Mouse (Mus musculus) CD4-positive, CD25-positive, alpha-beta regulatory T cell, adult 4 months (primary cell): Measurements from ENCODE around the gene Ptpn1. TPM values are rescaled to one million over a fixed set of nuclear protein-coding genes. Genes with fewer than 3 reads are reported as not detected.

Source experiments
- ATAC-seq: one replicate; pipeline ENCODE4 v1.8.0; 2017
- polyA plus RNA-seq, 2 experiments: library from polyadenylated mRNA; unstranded; fragments of 100-300 nt; shearing (Covaris generic); gene quantifications; one replicate each; pipeline ENCODE4 v1.2.1; 2017

The Ptpn1 gene
- polyA plus RNA-seq, 2 experiments from 2014 or later: 99.2 to 126 TPM

DNA sequence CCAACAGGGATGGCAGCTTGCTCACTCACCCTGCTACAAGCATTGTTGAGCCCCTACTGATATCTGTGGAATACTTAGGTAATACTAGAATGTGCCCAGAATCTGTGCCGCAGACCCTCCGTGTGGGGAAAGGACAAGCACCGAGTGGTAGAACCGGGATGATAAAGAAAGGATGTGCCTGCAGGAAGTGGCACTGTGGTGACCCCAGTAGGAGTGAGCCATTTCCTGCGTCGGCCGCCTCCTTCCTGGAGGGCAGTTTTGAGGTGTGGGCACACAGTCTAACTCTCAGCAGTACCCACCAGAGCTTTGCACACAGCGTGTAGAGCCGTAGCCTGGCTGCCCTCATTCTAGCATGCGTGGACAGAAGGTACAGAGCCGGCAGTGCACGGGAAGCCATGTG, 43.9 kb downstream of the Ptpn1 start:
- peak; percentile 40 for ATAC-seq

GRCm38 (mm10) chr2:167978271-167978670, 46.4 kb downstream of the Ptpn1 start:
- ATAC-seq: no peak

- ATAC-seq: no peak
Observed at GRCm38 (mm10) chr2:167980391-167980790, 48.5 kb downstream of the Ptpn1 start.

GRCm38 (mm10) chr2:167982646-167983045, 50.8 kb downstream of the Ptpn1 start:
- no peak for ATAC-seq

GRCm38 (mm10) chr2:167984371-167984770, 52.5 kb downstream of the Ptpn1 start:
- ATAC-seq: no peak

DNA sequence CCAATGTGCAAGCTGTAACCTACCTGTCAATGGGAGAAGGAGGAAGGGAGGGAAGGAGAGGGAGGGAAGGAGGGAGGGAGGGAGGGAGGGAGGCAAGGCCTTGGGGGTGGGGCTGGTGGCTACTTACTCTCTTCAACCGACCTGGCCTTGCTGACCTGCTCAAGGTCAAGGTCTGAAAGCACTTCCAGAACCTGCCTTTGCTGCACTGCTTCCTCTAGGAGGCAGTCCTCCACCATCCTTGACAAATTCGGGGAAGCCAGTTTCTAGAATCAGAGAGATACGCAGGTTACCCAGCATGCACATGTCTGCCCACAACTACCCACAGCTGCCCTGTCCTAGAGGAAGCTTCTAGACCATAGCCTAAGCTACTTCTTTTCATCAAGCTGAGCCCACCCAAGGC, 53.1 kb downstream of the Ptpn1 start:
- ATAC-seq: no peak

- ATAC-seq: peak; percentile 68
Observed at GRCm38 (mm10) chr2:167986762-167987161, 54.9 kb downstream of the Ptpn1 start.

DNA sequence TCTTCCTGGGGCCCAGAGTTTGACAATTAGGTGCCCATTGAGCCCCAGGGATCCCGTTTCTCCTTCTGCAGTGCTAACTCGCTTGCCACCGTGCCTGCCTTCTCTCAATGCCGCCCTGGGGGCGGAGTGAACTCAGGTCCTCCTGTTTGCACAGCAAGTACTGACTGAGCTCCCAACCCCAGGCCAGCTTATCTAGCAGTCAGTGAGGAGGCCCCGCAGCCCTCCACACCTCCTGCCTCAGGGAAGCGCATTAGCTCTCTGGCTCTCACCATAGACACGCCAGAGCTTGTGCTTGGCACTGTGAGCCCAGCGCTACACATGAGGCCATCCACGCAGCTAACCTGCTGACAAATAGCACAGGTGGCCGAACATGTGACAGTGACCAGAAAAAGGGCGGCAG, 55.8 kb downstream of the Ptpn1 start:
- no peak for ATAC-seq

DNA sequence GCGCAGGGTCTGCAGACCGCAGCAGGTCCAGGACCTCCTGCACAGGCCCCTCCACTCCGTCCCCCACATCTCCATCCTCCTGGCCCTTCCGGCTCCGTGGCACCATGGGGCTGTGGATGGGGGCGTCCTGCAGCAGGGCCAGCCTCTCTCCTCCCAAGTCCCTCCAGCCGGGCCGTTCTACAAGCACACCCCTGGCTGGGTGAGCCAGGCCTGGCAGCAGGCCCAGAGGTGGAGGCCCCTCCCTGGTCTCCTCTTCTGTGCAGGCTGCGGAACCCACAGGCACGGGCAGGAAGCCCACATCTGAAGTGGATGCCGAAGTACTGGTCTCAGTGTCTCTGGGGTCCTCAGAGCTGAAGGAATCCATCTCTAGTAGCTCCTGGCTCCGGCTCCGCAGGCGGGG, 57.5 kb downstream of the Ptpn1 start:
- ATAC-seq: peak; percentile 47

DNA sequence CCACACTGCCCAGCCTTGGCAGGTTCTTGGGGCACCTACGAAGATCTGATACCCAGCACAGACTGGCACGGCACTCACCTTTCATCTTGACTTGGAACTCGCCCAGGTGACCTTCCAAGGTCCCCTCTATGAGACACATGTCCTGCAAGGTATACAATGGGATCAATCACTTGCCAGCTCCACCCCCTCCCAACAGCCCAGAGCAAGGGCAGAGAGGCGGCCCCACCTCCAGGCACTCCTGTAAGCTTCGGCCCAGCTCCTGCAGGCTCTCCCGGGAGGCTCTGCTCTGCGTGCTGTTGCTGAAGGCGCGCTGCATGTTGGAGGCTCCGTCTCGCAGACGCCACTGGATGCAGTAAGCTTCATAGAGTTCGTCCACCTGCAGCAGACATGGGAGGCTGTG, 61.4 kb downstream of the Ptpn1 start:
- no peak for ATAC-seq

GRCm38 (mm10) chr2:167995870-167996635, 64.2 kb downstream of the Ptpn1 start:
- ATAC-seq: no peak

GRCm38 (mm10) chr2:167996672-167997215, 64.9 kb downstream of the Ptpn1 start:
- ATAC-seq: peak; percentile 65

DNA sequence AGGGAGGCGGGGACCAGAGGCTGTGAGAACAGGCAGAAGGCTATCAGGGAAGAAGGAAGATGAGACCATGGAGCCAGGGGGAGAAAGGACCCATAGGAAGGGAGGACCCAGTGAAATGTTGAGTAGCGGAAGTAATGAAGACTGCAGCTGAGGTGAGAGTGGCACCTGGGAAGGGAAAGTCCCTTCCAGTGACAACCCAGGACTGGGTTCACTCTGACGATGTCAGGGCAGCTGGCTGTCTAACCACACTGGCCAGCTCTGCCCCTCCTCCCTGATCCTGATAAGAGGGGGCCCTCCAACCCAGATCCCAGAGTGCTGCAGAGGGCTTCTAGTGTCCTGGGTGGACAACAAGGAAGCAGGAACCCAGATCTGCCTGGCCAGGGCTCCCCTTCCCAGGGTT, 65.7 kb downstream of the Ptpn1 start:
- peak; percentile 95 for ATAC-seq

DNA sequence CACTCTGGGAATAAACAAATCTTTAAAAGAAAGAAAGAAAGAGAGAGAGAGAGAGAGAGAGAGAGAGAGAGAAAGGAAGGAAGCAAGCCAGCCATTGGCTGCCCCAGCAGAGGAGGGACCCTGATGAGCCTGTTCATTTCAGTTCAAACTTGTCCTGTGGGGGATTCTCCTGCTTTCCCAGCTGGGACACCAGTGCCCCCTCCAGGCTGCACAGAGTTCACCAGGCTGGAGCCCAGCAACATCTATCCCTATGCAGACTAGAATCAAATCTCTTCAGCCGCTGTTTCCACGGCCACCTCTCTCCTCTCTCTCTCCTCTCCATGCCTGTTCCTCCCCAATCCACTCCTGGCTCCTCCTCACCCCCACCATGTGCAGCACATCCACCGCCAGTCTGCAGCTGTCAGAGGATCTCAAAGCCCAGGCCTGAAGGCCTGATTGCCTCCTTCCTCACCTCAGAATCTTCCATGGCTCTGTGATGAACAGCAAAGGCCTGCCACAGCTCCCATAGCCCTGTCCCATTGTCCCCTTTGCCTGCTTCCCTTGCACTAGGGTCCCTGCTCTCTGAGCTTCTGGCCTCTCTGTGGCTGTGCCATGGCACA, 67.4 kb downstream of the Ptpn1 start:
- ATAC-seq: no peak

DNA sequence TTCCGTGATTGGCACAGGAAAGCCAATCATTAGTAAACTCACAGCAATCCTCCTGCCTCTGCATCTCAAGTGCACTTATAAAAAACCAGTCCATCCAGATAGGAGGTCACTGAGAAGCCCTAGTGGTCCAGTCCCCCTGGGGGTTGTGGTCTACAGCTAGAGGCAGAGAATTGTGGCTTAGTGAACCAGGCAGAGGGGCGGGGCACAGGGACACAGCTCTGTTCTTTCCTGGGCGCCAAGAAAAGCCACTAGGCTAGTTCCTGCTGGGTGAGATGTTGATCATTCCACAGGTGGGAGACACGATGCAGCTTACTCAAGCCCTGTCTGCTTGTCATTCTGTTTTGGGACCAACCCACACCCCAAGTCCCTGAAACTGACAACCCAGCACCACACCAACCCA, 70.3 kb downstream of the Ptpn1 start:
- no peak for ATAC-seq

DNA sequence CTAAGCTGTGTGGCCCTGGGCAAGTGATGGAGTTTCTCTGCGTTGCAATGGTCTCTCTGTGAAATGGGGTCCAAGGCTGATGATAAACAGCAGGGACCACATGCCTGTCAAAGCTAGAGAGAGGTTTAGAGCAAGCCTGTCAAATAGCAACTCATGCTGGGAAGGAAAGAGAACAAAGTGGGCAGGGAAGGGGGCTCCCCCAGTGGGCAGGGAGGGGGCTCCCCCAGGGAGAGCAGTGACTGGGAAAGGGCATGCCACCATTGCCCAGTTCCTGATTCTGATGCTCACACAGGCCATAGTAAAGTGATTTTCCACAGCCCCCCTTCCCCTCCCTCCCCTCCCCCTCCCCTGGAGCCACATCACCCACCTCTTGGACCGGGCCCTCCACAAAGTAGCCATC, 71.0 kb downstream of the Ptpn1 start:
- no peak for ATAC-seq

DNA sequence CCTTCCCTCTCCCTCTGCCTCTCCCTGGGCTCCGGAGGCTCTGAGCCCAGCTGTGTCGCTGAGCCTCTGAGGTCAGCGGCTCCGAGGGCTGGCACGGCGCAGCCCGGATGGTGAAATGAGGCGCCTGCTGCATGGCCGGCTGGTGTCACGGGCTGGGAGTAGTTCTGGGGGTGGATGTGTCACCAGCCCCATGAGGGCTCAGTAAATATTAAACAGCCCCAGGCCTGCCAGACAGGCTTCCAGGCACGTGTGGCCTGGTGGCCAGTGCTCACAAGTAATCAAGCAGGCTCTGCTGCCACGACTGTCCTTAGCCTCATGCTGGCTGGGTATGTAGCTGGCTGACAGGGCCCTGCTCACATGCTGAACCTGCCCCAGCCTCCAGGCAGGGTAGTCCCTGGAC, 71.6 kb downstream of the Ptpn1 start:
- ATAC-seq: no peak

DNA sequence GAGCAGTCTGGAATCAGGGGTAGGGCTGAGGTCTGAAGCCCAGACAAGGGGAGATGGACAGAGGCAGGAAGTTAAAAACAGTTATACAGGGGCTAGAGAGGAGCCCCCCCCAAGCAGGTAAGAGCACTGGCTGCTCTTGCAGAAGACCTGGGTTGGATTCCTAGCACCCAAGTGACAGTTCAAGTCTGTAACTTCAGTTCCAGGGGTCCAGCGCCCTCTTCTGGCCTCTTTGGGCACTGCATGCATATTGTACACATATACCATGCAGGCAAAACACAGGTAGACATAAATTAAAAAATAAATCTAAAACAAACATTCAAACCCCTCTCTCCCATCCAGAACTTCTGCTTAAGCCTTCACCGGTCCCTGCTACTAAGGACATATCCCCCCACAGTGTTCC, 72.5 kb downstream of the Ptpn1 start:
- ATAC-seq: no peak

DNA sequence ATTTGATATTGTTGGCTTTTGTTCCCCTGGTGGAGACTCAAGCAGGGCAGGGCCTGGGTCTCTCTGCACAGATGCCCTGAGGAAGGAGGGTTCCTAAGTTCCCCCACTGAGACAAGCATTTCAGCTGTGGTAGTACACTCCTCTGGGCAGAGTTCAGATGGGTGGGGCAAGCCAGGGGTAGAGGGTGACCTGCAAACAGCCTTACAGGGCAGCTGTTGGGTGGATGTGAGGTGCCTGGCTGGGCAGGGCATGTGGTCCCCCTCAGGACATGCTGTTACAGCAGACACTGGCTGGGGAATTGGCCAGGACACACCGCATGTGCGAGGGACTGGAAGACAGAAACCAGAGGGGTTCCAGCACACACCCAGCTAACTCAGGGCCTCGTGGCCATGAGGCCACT, 73.1 kb downstream of the Ptpn1 start:
- ATAC-seq: no peak

GRCm38 (mm10) chr2:168005616-168006015, 73.8 kb downstream of the Ptpn1 start:
- no peak for ATAC-seq

DNA sequence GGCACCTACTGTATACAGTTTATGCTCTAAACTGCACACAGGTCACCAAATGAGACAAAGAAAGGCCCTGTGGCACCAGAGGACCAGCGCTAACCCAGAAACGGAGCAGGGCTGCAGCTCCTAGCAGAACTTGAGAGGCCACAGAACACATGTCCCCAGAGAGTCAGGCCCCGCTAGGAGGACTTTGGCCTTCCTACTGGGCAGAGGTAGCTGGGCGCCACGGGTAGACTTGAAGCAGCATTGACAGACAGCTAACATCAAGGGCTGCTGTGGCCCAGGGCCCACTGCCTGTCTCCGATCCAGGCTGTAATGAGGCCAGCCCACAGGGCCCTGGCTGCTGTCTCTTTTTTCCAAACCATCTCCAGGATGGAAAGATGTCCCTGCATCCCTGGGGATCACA, 74.6 kb downstream of the Ptpn1 start:
- ATAC-seq: no peak

DNA sequence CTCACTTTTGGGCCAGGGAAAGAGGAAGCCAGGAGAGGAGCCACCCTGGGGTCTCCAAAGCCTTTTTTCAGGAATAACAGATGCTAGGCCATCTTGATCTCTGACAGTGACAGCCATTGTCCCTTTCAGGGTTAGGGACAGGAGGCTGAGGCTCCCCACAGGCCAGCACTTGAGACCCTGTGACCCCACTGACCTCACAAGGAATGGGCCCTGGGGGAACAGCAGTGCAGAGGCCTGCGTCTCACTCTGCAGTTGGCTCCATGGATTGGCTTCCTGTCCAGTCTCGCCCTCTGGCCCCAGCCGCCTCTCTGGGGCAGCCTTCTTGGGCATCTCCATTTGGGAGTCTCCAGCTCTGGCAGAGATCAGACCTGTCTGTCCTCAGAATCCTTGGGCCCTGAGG, 76.3 kb downstream of the Ptpn1 start:
- no peak for ATAC-seq

DNA sequence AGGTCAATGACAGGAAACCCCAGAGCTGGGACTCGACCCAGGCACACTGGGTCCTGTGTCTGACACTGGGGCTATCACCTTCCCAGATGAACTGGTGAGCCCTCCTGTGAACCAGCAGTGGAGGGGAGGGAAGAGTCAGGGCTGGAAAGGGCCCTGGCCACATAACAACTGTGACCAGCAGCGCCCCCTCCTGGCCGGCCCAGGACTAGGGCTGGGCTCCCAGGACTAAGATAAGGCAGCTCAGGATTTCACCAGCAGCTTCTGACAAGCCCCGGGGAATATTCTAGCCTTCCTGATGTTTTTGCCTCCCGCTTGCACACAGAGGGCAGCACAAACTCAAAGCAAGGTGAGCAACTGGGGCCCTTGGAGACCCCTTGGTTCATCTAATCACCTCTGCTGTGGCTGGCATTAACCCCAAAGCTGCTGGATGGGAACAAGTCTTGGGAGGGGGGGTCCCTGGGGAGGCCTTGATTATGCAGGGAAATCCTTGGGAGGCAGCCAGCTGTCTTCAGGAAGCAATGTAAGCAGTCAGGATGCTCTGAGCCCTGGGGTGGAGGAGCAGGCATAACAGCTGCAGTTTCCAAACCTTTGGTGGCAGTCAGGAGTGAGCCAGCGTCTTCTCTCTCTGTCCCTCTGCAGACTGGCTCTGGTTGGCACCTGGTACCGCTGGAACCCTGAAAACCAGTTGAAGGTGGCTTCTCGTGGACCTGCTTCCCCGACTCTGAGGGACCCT, 78.2 kb downstream of the Ptpn1 start, which contains the start of gene Ripor3:
Ripor3 (minus strand) TSS at position 683 of the 733 bp plus-strand sequence.
- peak; percentile 73 for ATAC-seq
